ENCODE assay signal across 18 mouse cellular contexts in genomic region chr10:107860235-107860917, GRCm38 (mm10). TPM values are rescaled to one million over a fixed set of nuclear protein-coding genes. Genes with fewer than 3 reads are reported as not detected.
DNase-seq lines count a peak whose midpoint lies in the region; ATAC-seq and TF ChIP-seq lines count a peak whose summit lies in the region.
"Had no signal": no experiment of that assay in that cellular context is flagged by ENCODE, and none has a peak within 500 bp of the region (broad histone marks: within the 10 kb centered on the region; RNA-seq: fewer than 3 reads in every experiment).

No protein-coding gene starts in this region.

- H3K27me3 ChIP-seq in midbrain, postnatal 0 days (ENCODE audit: insufficient read depth, low read length), result no peaks in the 10 kb centered on the region
- no peaks in the 10 kb centered on the region for H3K27me3 ChIP-seq in midbrain, embryonic 15.5 days (replicated peaks)
- H3K27me3 ChIP-seq: CH12.LX; heart, embryonic 13.5 days; limb, embryonic 15.5 days; lung, embryonic 15.5 days had no signal

- no peak overlapping the region for H3K4me3 ChIP-seq in midbrain, postnatal 0 days (ENCODE audit: low read depth, low read length)
- no peak overlapping the region for H3K4me3 ChIP-seq in midbrain, embryonic 15.5 days
- H3K4me3 ChIP-seq: heart, embryonic 13.5 days; limb, embryonic 15.5 days; lung, embryonic 15.5 days; myocyte had no signal

- H3K4me1 ChIP-seq in midbrain, postnatal 0 days (ENCODE audit: insufficient read depth, low read length), result no peaks in the 10 kb centered on the region
- no peaks in the 10 kb centered on the region for H3K4me1 ChIP-seq in midbrain, embryonic 15.5 days
- H3K4me1 ChIP-seq: heart, embryonic 13.5 days; limb, embryonic 15.5 days; lung, embryonic 15.5 days had no signal

- intact Hi-C loops in heart, postnatal 10 days (cut with DNase I), result no loop called here
- intact Hi-C loops in heart, postnatal 25 days (cut with DNase I), result loop anchor here (10.0 kb wide), 1 partner anchor 404 kb away; no protein-coding TSS in a partner anchor

- no peak overlapping the region for H3K9ac ChIP-seq in midbrain, postnatal 0 days (replicated peaks; ENCODE audit: low read length, poor library complexity, severe bottlenecking)
- H3K9ac ChIP-seq in midbrain, embryonic 15.5 days, result no peak overlapping the region
- H3K9ac ChIP-seq: heart, embryonic 13.5 days; limb, embryonic 15.5 days; lung, embryonic 15.5 days had no signal

- H3K4me2 ChIP-seq in midbrain, postnatal 0 days (ENCODE audit: low read depth, low read length, poor library complexity, severe bottlenecking), result no peak overlapping the region
- H3K4me2 ChIP-seq in midbrain, embryonic 15.5 days, result no peak overlapping the region
- H3K4me2 ChIP-seq: heart, embryonic 13.5 days; limb, embryonic 15.5 days; lung, embryonic 15.5 days had no signal

- 75% methylated on average over 8 of the region's 8 CpGs for WGBS in midbrain, postnatal 0 days
- WGBS in midbrain, embryonic 15.5 days, result 77% methylated on average over 8 of the region's 8 CpGs

- H3K27ac ChIP-seq in midbrain, postnatal 0 days (ENCODE audit: low read depth, low read length), result no peak overlapping the region
- H3K27ac ChIP-seq in midbrain, embryonic 15.5 days, result no peak overlapping the region
- H3K27ac ChIP-seq: heart, embryonic 13.5 days; kidney, postnatal 0 days; limb, embryonic 15.5 days; lung, embryonic 15.5 days had no signal

- no peak for TF ChIP-seq CTCF in midbrain, postnatal 0 days (IDR thresholded peaks at IDR 0.05)

- no peaks in the 10 kb centered on the region for H3K36me3 ChIP-seq in midbrain, postnatal 0 days (ENCODE audit: insufficient read depth, low read length)
- no peaks in the 10 kb centered on the region for H3K36me3 ChIP-seq in midbrain, embryonic 15.5 days (replicated peaks)
- H3K36me3 ChIP-seq: heart, embryonic 13.5 days; limb, embryonic 15.5 days; lung, embryonic 15.5 days had no signal

- no peaks in the 10 kb centered on the region for H3K9me3 ChIP-seq in midbrain, postnatal 0 days (ENCODE audit: low read length)
- no peaks in the 10 kb centered on the region for H3K9me3 ChIP-seq in midbrain, embryonic 15.5 days
- H3K9me3 ChIP-seq: heart, embryonic 13.5 days; limb, embryonic 15.5 days; lung, embryonic 15.5 days had no signal

- peak; percentile 41 to 61 for DNase-seq in cerebellum, postnatal 10 days
- DNase-seq in cerebellum, adult 11 months, result no peak
- DNase-seq in heart, postnatal 10 days, result peak; percentile 29 to 64
- no peak for DNase-seq in heart, postnatal 25 days (ENCODE audit: low spot score)
- peak; percentile 12 for DNase-seq in midbrain, postnatal 0 days (ENCODE audit: low spot score)
- DNase-seq in layer of hippocampus, postnatal 25 days (ENCODE audit: extremely low spot score in 1 of 2, low spot score in 1 of 2), result peak; percentile 8 to 14
- no peak for DNase-seq in thymus, postnatal 25 days
- DNase-seq: cerebellum, adult 8-10 months; embryo, embryonic 11 days had no signal

- ATAC-seq in midbrain, postnatal 0 days (ENCODE audit: low FRiP score), result no peak
- ATAC-seq in midbrain, embryonic 15.5 days (replicated peaks), result no peak
- ATAC-seq: intestine, embryonic 16.5 days had no signal

RNA-seq across cellular contexts. Expression of gene Otogl, which starts 51.6 kb away (rescaled TPM):
- total RNA-seq in heart, postnatal 10 days (2021), result under 1 TPM; 0.05 to 0.07 TPM
- total RNA-seq in heart, postnatal 25 days (2021), result under 1 TPM; 0.03 to 0.05 TPM
- total RNA-seq in midbrain, postnatal 0 days (2014; rRNA removed), result 0.19 and 0.22 TPM in 2 replicates
- polyA plus RNA-seq in midbrain, postnatal 0 days (2015; fragmentation: Nextera tagmentation; extraction: Ambion mirVana), result 0.04 and 0.05 TPM in 2 replicates
- polyA plus RNA-seq in midbrain, embryonic 15.5 days (2015; fragmentation: Nextera tagmentation; extraction: Ambion mirVana), result 0.04 TPM in 1 of 2 replicates, not detected in the other
- total RNA-seq in layer of hippocampus, postnatal 25 days (2021), result under 1 TPM; 0.34 to 0.56 TPM
- polyA plus RNA-seq: spleen, adult 2 months had no signal

Comparison
In these comparisons a context has a peak if more than half of its experiments do, and no peak if none do; other contexts are left out.
1. DNase-seq: peak in cerebellum, postnatal 10 days (2 of 2), heart, postnatal 10 days (2 of 2), midbrain, postnatal 0 days (single experiment) and layer of hippocampus, postnatal 25 days (2 of 2); none in cerebellum, adult 11 months (single experiment), heart, postnatal 25 days (single experiment) and thymus, postnatal 25 days (single experiment).